Mouse (Mus musculus) liver, embryonic 16.5 days (tissue): Measurements from ENCODE around the gene Ppp1r16b. TPM values are rescaled to one million over a fixed set of nuclear protein-coding genes. Genes with fewer than 3 reads are reported as not detected.

Experiments
- ATAC-seq: fragments of 200-750 bp; cut with Nextera tagmentation; 2 replicates; pipeline ENCODE4 v1.8.0; 2017; ENCODE audit warnings: low read depth, mild to moderate bottlenecking, moderate number of reproducible peaks, moderate library complexity
- H3K27ac ChIP-seq: fragments of 300-500 bp; sonication (generic); 2 replicates; pipeline ENCODE4 v1.5.1; 2014; ENCODE audit warnings: mild to moderate bottlenecking, low read length
- H3K27me3 ChIP-seq: fragments of 300-500 bp; sonication (generic); 2 replicates; pipeline ENCODE4 v1.6.1; 2014; ENCODE audit warnings: low read depth, low read length, mixed read lengths; ENCODE audit not compliant: control insufficient read depth, insufficient read depth
- H3K36me3 ChIP-seq: fragments of 300-500 bp; sonication (generic); 2 replicates; pipeline ENCODE4 v1.6.1; 2014; ENCODE audit warnings: mild to moderate bottlenecking; ENCODE audit not compliant: control insufficient read depth, insufficient read depth
- H3K4me1 ChIP-seq: fragments of 300-500 bp; sonication (generic); 2 replicates; pipeline ENCODE4 v1.6.1; 2014; ENCODE audit warnings: low read depth, low read length, mixed read lengths; ENCODE audit not compliant: control insufficient read depth
- H3K4me2 ChIP-seq: fragments of 300-500 bp; sonication (generic); 2 replicates; pipeline ENCODE4 v1.6.1; 2014; ENCODE audit warnings: low read depth, low read length, mixed read lengths
- H3K4me3 ChIP-seq: fragments of 300-500 bp; sonication (generic); 2 replicates; pipeline ENCODE4 v1.5.1; 2014; ENCODE audit warnings: low read depth, mild to moderate bottlenecking, low read length
- H3K9ac ChIP-seq: fragments of 300-500 bp; sonication (generic); 2 replicates; pipeline ENCODE4 v1.6.1; 2014; ENCODE audit warnings: low read depth, low read length
- H3K9me3 ChIP-seq: fragments of 300-500 bp; sonication (generic); replicated peaks from 2 replicates; pipeline ENCODE4 v1.6.1; 2016; ENCODE audit warnings: low read length; ENCODE audit not compliant: control insufficient read depth
- WGBS: fragments of 180-500 bp; shearing (Covaris S2); extraction: QIAGEN DNeasy Blood & Tissue Kit; methylation state at CpG from one replicate; pipeline ENCODE4 v1.1.7; 2014; ENCODE audit not compliant: insufficient replicate concordance; 5-methylcytosine and 5-hydroxymethylcytosine counted together
- polyA plus RNA-seq: library from polyadenylated mRNA; unstranded; fragments of >200 nt; fragmentation: Nextera tagmentation; extraction: Ambion mirVana; gene quantifications from 2 replicates; pipeline ENCODE4 v1.2.1, GENCODE M21; 2015

Gene Ppp1r16b
- polyA plus RNA-seq, 1 experiment from 2014 or later: 1.6 TPM

- H3K4me2 ChIP-seq: no peak overlapping the region
- no peak overlapping the region for H3K27ac ChIP-seq
- H3K4me1 ChIP-seq: no peaks in the 10 kb centered on the region
- H3K9me3 ChIP-seq: no peaks in the 10 kb centered on the region
- H3K4me3 ChIP-seq: no peak overlapping the region
- peaks cover 22% of the 10 kb centered on the region for H3K27me3 ChIP-seq
- H3K36me3 ChIP-seq: no peaks in the 10 kb centered on the region
- WGBS: 28% methylated on average over 6 of the region's 6 CpGs
- H3K9ac ChIP-seq: no peak overlapping the region
- 0 out of 2 replicates have a peak, but pooled peaks have one; percentile 45 for ATAC-seq
Measured at GRCm38 (mm10) chr2:158672829-158673228, 7.6 kb downstream of the Ppp1r16b start.

- Histone ChIP-seq H3K9ac (no peak overlapping the region), H3K4me3 (no peak overlapping the region), H3K27ac (no peak overlapping the region), H3K4me1 (no peaks in the 10 kb centered on the region), H3K27me3 (peaks cover 15% of the 10 kb centered on the region), H3K4me2 (no peak overlapping the region), H3K9me3 (no peaks in the 10 kb centered on the region), H3K36me3 (no peaks in the 10 kb centered on the region)
- 0 out of 2 replicates have a peak, but pooled peaks have one; percentile 43 for ATAC-seq
- 66% methylated on average over 4 of the region's 4 CpGs for WGBS
Measured at GRCm38 (mm10) chr2:158673493-158673892, 8.3 kb downstream of the Ppp1r16b start.

- no peak overlapping the region for H3K4me2 ChIP-seq
- H3K27ac ChIP-seq: no peak overlapping the region
- peaks cover 9% of the 10 kb centered on the region for H3K27me3 ChIP-seq
- no peak for ATAC-seq
- no peaks in the 10 kb centered on the region for H3K4me1 ChIP-seq
- no peaks in the 10 kb centered on the region for H3K36me3 ChIP-seq
- H3K4me3 ChIP-seq: no peak overlapping the region
- H3K9me3 ChIP-seq: no peaks in the 10 kb centered on the region
- WGBS: 60% methylated on average over 6 of the region's 6 CpGs
- no peak overlapping the region for H3K9ac ChIP-seq
Measured at GRCm38 (mm10) chr2:158674131-158674530, 8.9 kb downstream of the Ppp1r16b start.

- Histone ChIP-seq H3K27ac (no peak overlapping the region), H3K36me3 (no peaks in the 10 kb centered on the region), H3K4me3 (no peak overlapping the region), H3K4me2 (no peak overlapping the region), H3K4me1 (no peaks in the 10 kb centered on the region), H3K9ac (no peak overlapping the region), H3K27me3 (peaks cover 3% of the 10 kb centered on the region; the same call in 1 of the 2 replicates), H3K9me3 (no peaks in the 10 kb centered on the region)
- WGBS: 65% methylated on average over 7 of the region's 7 CpGs
- no peak for ATAC-seq
Measured at GRCm38 (mm10) chr2:158674759-158675158, 9.6 kb downstream of the Ppp1r16b start.

GRCm38 (mm10) chr2:158675161-158675560 lies 10.0 kb downstream of the Ppp1r16b start:
- no peak for ATAC-seq
- H3K36me3 ChIP-seq: no peaks in the 10 kb centered on the region
- 68% methylated on average over 6 of the region's 6 CpGs for WGBS

GRCm38 (mm10) chr2:158675907-158676533 lies 10.8 kb downstream of the Ppp1r16b start:
- Histone ChIP-seq H3K4me2 (no peak overlapping the region), H3K9ac (no peak overlapping the region), H3K4me1 (no peaks in the 10 kb centered on the region), H3K27ac (no peak overlapping the region), H3K4me3 (no peak overlapping the region), H3K36me3 (no peaks in the 10 kb centered on the region), H3K27me3 (no peaks in the 10 kb centered on the region), H3K9me3 (no peaks in the 10 kb centered on the region)
- ATAC-seq: no peak
- WGBS: 65% methylated on average over 12 of the region's 12 CpGs

More at GRCm38 (mm10) chr2:158675161-158675560, 10.0 kb downstream of the Ppp1r16b start:
- Histone ChIP-seq H3K9me3 (no peaks in the 10 kb centered on the region), H3K4me3 (no peak overlapping the region), H3K4me2 (no peak overlapping the region), H3K27me3 (no peaks in the 10 kb centered on the region), H3K9ac (no peak overlapping the region), H3K27ac (no peak overlapping the region), H3K4me1 (no peaks in the 10 kb centered on the region)

- no peaks in the 10 kb centered on the region for H3K4me1 ChIP-seq
- no peaks in the 10 kb centered on the region for H3K9me3 ChIP-seq
- WGBS: 30% methylated on average over 8 of the region's 8 CpGs
- no peak overlapping the region for H3K27ac ChIP-seq
- no peaks in the 10 kb centered on the region for H3K27me3 ChIP-seq
- ATAC-seq: no peak
- no peak overlapping the region for H3K9ac ChIP-seq
- H3K4me3 ChIP-seq: no peak overlapping the region
- H3K4me2 ChIP-seq: no peak overlapping the region
- H3K36me3 ChIP-seq: no peaks in the 10 kb centered on the region
Measured at GRCm38 (mm10) chr2:158677946-158678345, 12.7 kb downstream of the Ppp1r16b start.

- no peak for ATAC-seq
- 71% methylated on average over 7 of the region's 7 CpGs for WGBS
- Histone ChIP-seq H3K4me2 (no peak overlapping the region), H3K27me3 (no peaks in the 10 kb centered on the region), H3K9ac (no peak overlapping the region), H3K4me3 (no peak overlapping the region), H3K9me3 (no peaks in the 10 kb centered on the region), H3K36me3 (no peaks in the 10 kb centered on the region), H3K27ac (no peak overlapping the region), H3K4me1 (no peaks in the 10 kb centered on the region)
Measured at GRCm38 (mm10) chr2:158679091-158679490, 13.9 kb downstream of the Ppp1r16b start.

- H3K4me3 ChIP-seq: no peak overlapping the region
- no peaks in the 10 kb centered on the region for H3K9me3 ChIP-seq
- ATAC-seq: no peak
- WGBS: 66% methylated on average over 10 of the region's 10 CpGs
- H3K4me2 ChIP-seq: no peak overlapping the region
- H3K36me3 ChIP-seq: no peaks in the 10 kb centered on the region
- H3K27me3 ChIP-seq: no peaks in the 10 kb centered on the region
- H3K9ac ChIP-seq: no peak overlapping the region
- H3K4me1 ChIP-seq: no peaks in the 10 kb centered on the region
- H3K27ac ChIP-seq: no peak overlapping the region
Measured at GRCm38 (mm10) chr2:158680357-158680889, 15.2 kb downstream of the Ppp1r16b start.
